Mouse (Mus musculus): ENCODE data around the gene Mboat1.

The Mboat1 gene

GRCm38 (mm10) chr13:30185549-30185948 lies 49.3 kb downstream of the Mboat1 start:
- DNase-seq (ENCODE audit: low read depth in 2 of 2, low spot score in 2 of 2), result no peak

- DNase-seq (ENCODE audit: low read depth in 2 of 2, low spot score in 2 of 2), result no peak
Observed at GRCm38 (mm10) chr13:30185959-30186358, 49.7 kb downstream of the Mboat1 start.

- DNase-seq (ENCODE audit: low read depth in 2 of 2, low spot score in 2 of 2), result no peak
Observed at GRCm38 (mm10) chr13:30186456-30186855, 50.2 kb downstream of the Mboat1 start.

DNA sequence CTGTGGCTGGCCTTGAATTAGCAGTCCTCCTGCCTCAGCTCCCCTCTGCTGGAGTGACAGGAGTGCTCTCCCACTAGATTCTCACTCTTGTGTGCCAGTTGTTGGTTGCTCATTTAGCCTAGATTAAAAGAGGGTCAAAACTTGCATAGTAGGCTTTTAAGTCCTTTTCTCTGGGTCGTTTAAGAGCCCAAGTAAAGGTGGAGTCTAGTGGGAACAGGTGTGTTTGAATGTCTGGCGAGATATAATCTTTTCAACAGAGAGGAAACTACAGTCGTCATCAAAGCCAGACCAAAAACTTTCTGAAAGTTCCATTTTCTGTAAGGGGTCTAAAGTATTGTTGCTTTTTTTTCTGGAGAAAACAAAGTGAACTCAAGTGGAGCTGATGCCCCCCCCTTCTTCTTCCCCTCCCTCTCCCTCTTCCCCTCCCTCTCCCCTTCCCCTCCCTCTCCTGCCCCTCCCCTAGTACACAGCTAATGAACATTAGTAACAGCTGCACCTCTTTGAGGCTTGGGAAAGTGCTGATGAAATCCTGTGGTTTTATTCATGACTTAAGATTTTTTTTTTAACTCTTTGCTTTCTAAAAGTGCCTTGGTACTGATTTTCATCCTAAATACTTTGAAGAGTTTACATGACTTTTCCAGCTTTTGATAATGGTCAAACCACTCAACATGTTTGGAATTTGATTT lies 55.9 kb downstream of the Mboat1 start:
- DNase-seq (ENCODE audit: low read depth in 2 of 2, low spot score in 2 of 2), result no peak

DNA sequence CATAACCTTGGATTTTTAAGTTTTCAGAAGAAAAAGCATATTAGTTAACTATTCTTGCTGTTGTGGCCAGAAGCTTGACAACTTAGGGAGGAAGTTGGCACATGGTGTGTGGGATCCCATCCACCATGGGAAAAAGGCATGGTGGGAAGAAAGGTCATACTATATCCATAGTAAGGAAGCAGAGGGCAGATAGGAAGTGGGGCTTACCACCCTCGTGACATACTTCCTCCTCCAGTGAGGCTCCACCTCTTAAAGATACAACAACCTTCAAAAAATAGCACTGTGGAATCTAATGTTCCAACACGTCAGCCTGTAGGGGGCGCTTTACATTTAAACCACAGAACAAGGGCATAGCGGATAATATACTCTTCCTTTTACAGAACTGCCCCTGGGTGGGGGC lies 57.1 kb downstream of the Mboat1 start:
- peak in 1 of 2 experiments; percentile 7 for DNase-seq (ENCODE audit: low read depth in 2 of 2, low spot score in 2 of 2)

- DNase-seq (ENCODE audit: low read depth in 2 of 2, low spot score in 2 of 2), result no peak
Observed at GRCm38 (mm10) chr13:30194834-30195233, 58.5 kb downstream of the Mboat1 start.

DNA sequence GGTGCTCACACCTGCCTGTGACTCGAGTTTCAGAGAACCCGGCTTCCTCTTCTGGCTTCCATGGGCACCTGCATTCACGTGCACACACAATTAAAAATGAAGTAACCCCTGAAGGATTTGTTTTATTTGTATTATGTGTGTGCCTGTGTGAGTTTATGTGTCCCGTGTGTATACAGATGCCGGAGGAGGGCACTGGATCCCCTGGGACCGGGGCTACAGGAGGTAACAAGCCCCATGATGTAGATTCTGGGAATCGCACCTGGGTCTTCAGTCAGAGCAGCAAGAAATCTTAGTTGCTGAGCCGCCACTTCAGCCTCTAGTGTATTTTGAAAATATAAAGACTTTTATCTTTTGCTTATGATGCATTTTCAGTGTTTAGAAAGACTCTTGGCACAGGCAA lies 60.4 kb downstream of the Mboat1 start:
- no peak for DNase-seq (ENCODE audit: low read depth in 2 of 2, low spot score in 2 of 2)

GRCm38 (mm10) chr13:30198101-30198570 lies 61.8 kb downstream of the Mboat1 start:
- DNase-seq (ENCODE audit: low read depth in 2 of 2, low spot score in 2 of 2), result peak in 1 of 2 experiments; percentile 12

DNA sequence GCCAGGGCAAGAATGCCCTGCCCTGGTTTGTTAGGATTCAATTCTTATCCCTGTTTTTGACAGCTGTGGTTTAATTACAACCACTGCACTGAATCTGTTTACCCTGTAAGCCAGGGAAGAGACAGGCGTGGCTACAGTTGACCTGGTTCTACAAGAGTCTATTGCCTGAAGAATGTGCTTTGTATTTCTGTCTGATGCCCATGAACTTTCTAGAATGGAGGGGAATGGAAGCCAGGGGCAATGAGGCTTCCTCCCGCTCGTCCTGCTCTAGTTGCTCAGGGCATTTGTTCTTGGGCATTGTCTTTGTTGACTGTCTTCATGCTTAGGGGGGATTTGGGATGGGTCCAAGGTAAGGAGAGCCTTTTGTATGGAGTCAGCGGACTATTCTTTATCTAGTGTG lies 63.5 kb downstream of the Mboat1 start:
- DNase-seq (ENCODE audit: low read depth in 2 of 2, low spot score in 2 of 2), result no peak

DNA sequence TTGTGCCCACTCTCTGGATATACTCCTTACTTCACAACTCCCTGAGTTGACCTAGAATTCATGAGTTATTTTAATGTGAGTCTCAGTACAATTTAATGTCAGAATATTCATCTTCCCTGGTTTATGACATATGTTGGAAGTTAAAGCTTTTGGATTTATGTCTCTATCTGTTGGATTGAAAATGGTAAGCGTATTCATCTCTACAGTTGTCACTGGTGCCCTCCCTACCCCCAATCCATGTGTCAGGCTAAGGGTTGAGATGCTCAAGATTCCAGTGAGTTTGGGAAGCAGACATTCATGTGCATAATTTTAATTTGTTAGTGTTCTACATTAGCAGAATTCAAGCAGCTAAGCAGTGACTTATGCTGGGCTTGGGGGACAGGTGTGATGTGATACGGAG lies 64.4 kb downstream of the Mboat1 start:
- DNase-seq (ENCODE audit: low read depth in 2 of 2, low spot score in 2 of 2), result no peak

DNA sequence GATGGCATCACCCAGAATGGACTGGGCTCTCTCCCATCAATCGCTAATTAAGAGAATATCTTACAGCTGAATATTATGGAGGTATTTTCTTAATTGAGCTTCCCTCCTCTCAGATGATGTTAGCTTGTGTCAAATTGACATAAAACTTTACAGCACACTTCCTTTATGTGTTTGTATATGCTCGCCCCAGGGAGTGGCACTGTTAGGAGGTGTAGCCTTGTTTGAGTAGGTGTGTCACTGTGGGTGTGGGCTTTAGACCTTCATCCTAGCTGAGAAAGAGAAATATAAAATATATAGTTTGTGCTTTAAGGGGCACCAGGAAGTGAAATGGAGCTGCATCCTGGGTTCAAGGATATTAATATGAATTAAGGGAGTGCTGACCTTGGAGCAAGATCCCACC lies 66.7 kb downstream of the Mboat1 start:
- no peak for DNase-seq (ENCODE audit: low read depth in 2 of 2, low spot score in 2 of 2)

DNA sequence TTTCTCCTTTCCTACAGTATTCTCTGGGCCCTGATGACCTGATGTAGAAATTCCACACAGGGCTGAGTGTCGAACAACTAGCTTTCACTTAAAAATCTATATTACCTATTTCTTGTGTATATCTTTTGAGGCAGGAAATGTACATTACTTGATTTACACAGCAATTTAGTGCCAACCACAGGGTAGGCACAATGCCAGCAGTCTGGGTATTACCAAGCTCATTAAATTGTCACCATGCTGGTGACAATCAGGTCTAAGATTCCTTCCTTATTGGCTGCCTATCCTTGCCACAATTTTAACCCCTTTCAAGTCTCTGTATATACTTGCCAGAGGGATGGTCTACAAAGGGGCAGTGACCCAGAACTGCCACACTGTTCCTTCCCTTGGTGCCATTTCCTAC lies 71.9 kb downstream of the Mboat1 start:
- no peak for DNase-seq (ENCODE audit: low read depth in 2 of 2, low spot score in 2 of 2)

DNA sequence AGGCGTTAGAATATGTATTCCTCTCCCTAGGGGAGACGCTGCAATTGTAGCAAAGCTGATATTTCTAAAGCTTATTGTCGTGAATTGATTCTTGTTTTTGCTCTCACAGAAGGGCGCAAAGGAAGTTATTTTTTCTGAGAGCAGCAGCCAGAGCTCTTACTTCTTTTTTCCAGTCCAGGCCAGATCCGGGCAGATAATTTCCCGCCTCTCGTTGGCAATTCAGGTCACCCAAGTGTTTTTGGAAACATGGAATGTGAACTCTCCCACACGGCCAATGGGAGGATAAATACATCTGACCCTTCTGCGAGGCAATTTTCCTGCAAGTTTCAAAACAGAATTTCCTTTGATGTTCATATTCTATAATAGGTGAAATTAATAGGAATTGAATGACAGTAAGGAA lies 77.0 kb downstream of the Mboat1 start:
- no peak for DNase-seq (ENCODE audit: low read depth in 2 of 2, low spot score in 2 of 2)

DNA sequence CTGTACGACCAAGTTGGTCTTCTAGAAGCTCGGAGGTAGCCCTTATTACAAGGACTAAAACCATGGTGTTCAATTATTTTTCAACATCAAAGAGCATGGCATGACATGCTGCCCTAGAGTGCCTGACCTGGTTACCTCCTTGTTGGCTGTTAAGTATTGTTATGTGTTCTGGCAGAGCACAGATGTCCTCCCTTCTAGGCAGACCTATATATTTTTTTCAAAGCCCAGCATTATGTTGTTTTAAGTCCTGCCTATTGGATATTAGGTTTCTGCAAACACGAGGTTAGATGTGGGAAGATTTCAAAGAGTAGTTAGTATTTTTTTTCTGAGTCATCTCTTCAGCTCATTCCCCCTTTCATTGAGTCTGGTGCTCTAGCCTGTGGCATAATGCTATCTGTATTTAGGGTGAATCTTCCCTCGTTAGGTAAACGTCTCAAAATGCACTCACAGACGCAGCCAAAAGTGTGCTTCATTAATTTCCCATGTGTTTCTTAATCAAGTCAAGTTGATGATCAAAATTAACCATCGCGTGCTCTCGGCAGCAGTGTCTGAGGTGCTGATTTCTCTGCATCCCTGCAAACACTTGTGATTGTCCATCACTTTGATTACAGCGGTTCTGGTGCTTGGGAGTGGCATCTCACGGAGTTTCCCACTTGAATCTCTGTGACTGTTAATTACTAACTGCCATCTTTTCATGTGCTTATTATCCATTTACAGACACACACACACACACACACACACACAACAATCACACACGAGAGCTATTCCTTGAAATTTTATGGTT lies 81.5 kb downstream of the Mboat1 start:
- DNase-seq (ENCODE audit: low read depth in 2 of 2, low spot score in 2 of 2), result no peak

DNA sequence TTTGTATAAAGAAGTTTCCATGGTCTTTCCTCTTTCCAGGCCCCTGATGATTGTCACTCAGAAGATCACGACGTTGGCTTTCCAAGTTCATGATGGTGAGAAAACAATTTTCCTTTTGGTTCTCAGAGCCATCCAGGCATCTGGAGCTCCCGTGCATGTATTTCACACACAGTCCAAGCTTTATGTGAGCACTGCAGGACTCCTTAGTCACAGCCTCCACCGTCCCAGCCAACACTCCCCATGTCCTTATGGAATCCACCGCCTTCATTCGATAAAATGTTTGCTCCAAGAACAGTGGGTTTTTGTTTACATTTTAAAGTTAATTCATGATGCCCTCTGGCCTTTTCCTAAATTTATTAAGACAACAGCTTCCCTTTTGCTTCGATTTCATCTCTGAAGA lies 83.3 kb downstream of the Mboat1 start:
- DNase-seq (ENCODE audit: low read depth in 2 of 2, low spot score in 2 of 2), result no peak

GRCm38 (mm10) chr13:30221316-30221715 lies 85.0 kb downstream of the Mboat1 start:
- DNase-seq (ENCODE audit: low read depth in 2 of 2, low spot score in 2 of 2), result no peak

DNA sequence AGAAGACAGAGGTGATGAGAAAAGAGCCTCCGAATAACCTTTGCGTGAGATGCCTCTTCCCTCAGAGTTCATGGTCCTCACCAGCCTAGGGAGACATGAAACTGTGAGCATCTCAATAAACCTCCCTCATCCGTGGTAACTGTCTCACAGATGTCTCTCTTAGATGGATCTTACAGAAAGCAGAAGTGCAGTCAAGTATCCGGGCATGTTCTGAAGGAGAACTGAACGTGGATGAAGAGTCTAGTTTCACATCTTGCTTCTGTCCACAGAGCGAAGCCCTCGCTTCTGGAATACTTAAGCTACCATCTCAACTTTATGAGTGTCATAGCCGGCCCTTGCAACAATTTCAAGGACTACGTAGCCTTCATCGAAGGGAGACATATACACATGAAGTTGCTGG lies 87.8 kb downstream of the Mboat1 start:
- DNase-seq (ENCODE audit: low read depth in 2 of 2, low spot score in 2 of 2), result no peak

DNA sequence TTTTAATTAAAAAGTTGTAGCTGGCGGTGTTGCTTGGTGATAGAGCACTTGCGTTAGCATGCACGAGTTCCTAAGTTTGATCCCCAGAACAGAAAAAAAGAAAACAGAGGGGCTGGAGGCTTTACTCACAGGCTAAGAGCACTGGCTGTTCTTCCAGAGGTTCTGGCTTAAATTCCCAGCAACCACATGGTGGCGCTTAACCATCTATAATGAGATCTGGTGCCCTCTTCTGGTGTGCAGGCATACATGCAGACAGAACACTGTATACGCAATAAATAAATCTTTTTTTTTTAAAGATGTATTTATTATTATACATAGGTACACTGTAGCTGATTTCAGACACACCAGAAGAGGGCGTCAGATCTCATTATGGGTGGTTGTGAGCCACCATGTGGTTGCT lies 88.4 kb downstream of the Mboat1 start:
- no peak for DNase-seq (ENCODE audit: low read depth in 2 of 2, low spot score in 2 of 2)

- no peak for DNase-seq (ENCODE audit: low read depth in 2 of 2, low spot score in 2 of 2)
Observed at GRCm38 (mm10) chr13:30228762-30229161, 92.5 kb downstream of the Mboat1 start.

- no peak for DNase-seq (ENCODE audit: low read depth in 2 of 2, low spot score in 2 of 2)
Observed at GRCm38 (mm10) chr13:30229625-30230139, 93.4 kb downstream of the Mboat1 start.

- no peak for DNase-seq (ENCODE audit: low read depth in 2 of 2, low spot score in 2 of 2)
Observed at GRCm38 (mm10) chr13:30235056-30235750, 98.9 kb downstream of the Mboat1 start.

GRCm38 (mm10) chr13:30239396-30239795 lies 103.1 kb downstream of the Mboat1 start:
- DNase-seq (ENCODE audit: low read depth in 2 of 2, low spot score in 2 of 2), result no peak

Data from CD8-positive naive resting alpha-beta T cell, adult 2 months (primary cell).